Mouse (Mus musculus) embryo, embryonic 11.5 days (tissue): ENCODE data around the gene Olfr1112.
"Not testable (repeated sequence)": the region's sequence is repeated elsewhere in the genome, so short reads cannot be mapped to it uniquely, and the experiment has no call there.

Experiments used
- DNase-seq: peaks from one replicate; pipeline ENCODE4 v3.0.0-alpha.2; 2012; ENCODE audit warnings: low read depth, low spot score

Gene Olfr1112

GRCm38 (mm10) chr2:87187498-87187897, at the start of gene Olfr1112:
Gene Olfr1112, plus strand, starts transcription at chr2:87187798.
- DNase-seq, result no peak

DNA sequence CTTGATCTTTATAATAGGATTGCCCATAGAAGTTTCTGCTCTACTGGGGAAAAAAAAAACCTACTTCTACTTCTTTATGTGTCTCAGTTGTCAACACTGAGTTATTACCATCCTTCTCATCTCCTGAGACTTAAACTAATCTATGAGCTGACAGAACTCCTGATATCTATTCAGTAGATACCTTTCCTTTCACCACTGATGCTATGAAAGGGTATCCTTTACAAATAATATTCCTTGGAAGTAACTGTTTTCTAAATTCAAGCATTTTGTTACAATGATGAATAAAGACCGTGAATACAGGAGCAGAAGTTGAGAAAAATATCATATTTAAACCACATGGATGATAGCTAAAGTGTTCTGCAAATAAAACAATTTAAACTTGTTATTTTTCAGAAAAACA, 47.4 kb upstream of the Olfr1112 start, which contains the start of gene Olfr1110:
Olfr1110 (minus strand) TSS at position 101 of the 400 bp plus-strand sequence.
- DNase-seq, result no peak

DNA sequence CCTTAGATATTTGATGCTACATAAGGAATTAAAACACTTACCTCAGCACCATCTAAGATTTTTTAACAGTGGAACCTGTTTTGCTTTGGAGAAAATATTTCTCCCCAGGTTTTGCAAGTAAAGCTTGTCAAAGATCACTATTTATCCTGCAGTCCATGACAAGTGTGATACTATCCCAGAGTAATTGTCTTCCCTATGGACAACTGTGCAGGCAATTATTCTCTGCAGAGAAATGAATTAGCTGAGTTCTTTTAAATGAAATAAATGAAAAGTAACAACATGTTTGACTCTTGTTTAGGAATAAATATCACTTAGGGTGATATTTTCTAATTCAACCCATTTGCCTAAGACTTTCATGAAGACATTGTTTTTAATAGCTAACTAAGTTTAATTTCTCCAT, 35.1 kb upstream of the Olfr1112 start, which contains the start of gene Olfr1111:
Olfr1111 (minus strand) TSS at position 101 of the 400 bp plus-strand sequence.
- no peak for DNase-seq

DNA sequence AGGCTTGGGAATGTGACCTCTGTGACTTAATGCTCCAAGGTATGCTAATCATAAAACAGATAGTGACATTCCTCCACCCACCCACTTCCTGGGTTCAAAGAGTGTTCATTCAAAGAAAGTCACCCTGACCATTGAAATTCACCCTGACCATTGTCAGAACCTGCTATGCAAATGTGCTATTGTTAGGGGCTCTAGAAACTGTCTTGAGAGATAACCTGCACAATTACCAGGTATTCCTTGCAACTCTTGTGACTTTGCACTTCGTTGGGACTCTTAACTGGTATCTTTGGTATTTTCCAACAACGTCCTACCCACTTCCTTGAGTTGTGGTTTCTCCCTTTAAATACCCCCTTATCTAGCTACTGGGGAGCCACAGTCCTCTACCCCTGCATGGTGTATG, 19.9 kb upstream of the Olfr1112 start:
- DNase-seq, result not testable (repeated sequence)

DNA sequence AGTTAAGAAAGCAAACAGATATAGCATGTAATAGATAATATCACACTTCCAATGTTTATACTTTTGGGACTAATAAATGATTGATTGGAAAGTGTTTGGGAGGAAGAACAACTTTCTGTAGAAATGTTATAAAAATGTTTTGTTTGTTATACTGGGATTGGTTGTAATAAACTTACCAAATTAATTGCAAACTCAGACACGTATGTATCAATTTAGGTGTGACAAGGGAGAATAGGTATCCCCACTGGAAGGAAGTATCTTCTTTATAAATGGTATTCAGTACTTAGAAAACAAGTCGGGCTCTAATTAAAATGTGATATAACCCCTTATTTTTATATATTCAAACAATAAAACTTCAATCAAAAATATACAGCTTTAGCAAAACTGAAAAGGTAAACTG, 21.1 kb downstream of the Olfr1112 start, which contains the start of gene Olfr1113:
Olfr1113 (plus strand) TSS at position 301 of the 400 bp plus-strand sequence.
- no peak for DNase-seq
